Mouse (Mus musculus): ENCODE results near the gene Vwa3b. TPM values are rescaled to one million over a fixed set of nuclear protein-coding genes. Genes with fewer than 3 reads are reported as not detected.

The Vwa3b gene
- polyA plus RNA-seq, 1 experiment = 0.04 TPM

DNA sequence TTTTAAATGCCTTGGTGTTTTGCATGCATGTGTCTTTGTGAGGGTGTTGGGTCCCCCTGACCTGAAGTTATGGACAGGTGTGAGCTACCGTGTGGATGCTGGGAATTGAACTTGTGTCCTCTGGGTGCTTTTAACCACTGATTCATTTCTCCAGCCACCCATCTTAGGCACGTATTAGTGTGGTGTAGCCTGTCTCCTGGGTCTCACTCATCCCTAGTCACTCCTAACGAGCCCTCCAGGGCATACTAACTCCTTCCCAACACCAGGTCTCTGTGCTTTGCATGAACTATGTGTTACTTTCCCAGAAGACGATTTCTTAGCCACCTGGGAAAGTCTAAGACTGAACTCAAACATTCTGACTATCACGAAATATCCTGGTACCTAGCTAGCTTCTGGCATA lies 153.5 kb downstream of the Vwa3b start:
- Histone ChIP-seq H3K36me3 (ENCODE audit: control insufficient read depth, insufficient read depth, low read length) (no peaks in the 10 kb centered on the region), H3K27ac (ENCODE audit: insufficient read depth, low read depth, low read length) (no peak overlapping the region), H3K4me3 (ENCODE audit: low read depth, low read length) (no peak overlapping the region), H3K4me1 (ENCODE audit: control insufficient read depth, insufficient read depth, insufficient read length, low read length) (no peaks in the 10 kb centered on the region), H3K27me3 (ENCODE audit: control insufficient read depth, insufficient read depth, low read length) (no peaks in the 10 kb centered on the region)
- TF ChIP-seq POLR2A (IDR thresholded peaks at IDR 0.05; ENCODE audit: low read depth, low read length) = no peak
- no peak for TF ChIP-seq CTCF (IDR thresholded peaks at IDR 0.05; ENCODE audit: extremely low read depth, insufficient read length, insufficient replicate concordance, low read depth, low read length)
- 71% methylated on average over 5 of the region's 5 CpGs for WGBS

DNA sequence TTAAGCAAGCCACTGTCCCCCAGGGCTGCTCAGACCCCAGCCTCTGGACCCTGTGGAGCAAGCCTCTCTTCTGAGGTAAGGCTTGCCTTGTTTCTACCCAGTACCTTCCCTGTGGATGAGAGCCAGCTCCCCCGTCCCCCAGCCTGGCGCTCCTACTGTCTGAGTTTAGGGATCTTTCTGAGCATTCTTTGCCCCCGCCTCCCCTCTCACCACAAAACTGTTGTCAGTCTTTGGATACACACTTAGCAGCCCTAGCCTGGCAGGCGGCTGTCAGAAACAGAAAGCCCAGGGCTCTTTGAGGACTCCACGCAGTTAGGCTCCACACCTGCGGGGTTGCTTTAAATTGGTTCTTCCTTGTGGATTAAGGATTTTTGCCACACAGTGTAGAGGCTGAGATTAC lies 160.7 kb downstream of the Vwa3b start:
- Histone ChIP-seq H3K36me3 (ENCODE audit: control insufficient read depth, insufficient read depth, low read length) (no peaks in the 10 kb centered on the region), H3K4me1 (ENCODE audit: control insufficient read depth, insufficient read depth, insufficient read length, low read length) (no peaks in the 10 kb centered on the region), H3K27me3 (ENCODE audit: control insufficient read depth, insufficient read depth, low read length) (no peaks in the 10 kb centered on the region), H3K4me3 (ENCODE audit: low read depth, low read length) (no peak overlapping the region), H3K27ac (ENCODE audit: insufficient read depth, low read depth, low read length) (no peak overlapping the region)
- TF ChIP-seq POLR2A (IDR thresholded peaks at IDR 0.05; ENCODE audit: low read depth, low read length) = no peak
- TF ChIP-seq CTCF (IDR thresholded peaks at IDR 0.05; ENCODE audit: extremely low read depth, insufficient read length, insufficient replicate concordance, low read depth, low read length) = no peak
- WGBS = 71% methylated on average over 6 of the region's 6 CpGs

DNA sequence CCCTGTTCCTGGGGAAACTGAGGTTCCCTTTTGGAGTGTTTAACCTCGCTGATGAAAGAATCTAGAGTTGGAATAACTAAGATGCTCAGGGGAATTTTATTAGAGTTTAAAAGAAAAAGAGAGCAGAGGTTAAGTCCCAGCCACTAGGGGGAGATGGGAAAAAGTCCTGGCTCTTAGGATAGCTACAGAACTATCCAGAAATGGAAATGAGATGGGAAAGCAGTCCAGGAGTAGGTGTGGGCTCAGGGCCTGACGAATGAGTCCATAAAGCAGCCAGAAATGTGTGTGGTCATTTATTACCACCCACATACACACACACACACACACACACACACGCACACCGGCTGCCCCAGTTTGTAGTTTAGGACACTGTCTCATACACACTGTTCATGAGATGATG lies 168.2 kb downstream of the Vwa3b start:
- Histone ChIP-seq H3K36me3 (ENCODE audit: control insufficient read depth, insufficient read depth, low read length) (no peaks in the 10 kb centered on the region), H3K27me3 (ENCODE audit: control insufficient read depth, insufficient read depth, low read length) (no peaks in the 10 kb centered on the region), H3K4me3 (ENCODE audit: low read depth, low read length) (no peak overlapping the region), H3K4me1 (ENCODE audit: control insufficient read depth, insufficient read depth, insufficient read length, low read length) (no peaks in the 10 kb centered on the region), H3K27ac (ENCODE audit: insufficient read depth, low read depth, low read length) (no peak overlapping the region)
- WGBS = 53% methylated on average over 4 of the region's 4 CpGs
- TF ChIP-seq POLR2A (IDR thresholded peaks at IDR 0.05; ENCODE audit: low read depth, low read length) (no peak), CTCF (IDR thresholded peaks at IDR 0.05; ENCODE audit: extremely low read depth, insufficient read length, insufficient replicate concordance, low read depth, low read length) (no peak)

DNA sequence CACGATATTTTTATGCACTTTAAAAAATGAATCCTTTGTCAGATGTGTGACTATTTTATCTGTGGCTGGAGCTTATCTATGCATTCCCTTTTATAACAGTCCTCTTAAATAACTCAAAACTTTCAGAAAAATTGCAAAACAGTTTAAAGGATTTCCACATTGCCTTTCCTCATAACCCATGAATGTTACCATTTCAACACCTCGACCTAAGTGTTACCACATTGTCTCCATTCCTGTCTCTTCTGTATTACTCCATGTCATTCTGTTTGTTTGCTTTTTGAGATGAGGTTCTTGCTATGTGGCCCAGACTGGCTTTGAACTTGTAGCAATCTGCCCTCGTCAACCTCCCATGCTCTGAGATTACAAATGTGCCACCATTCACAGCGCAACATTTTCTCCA lies 175.0 kb downstream of the Vwa3b start:
- Histone ChIP-seq H3K27me3 (ENCODE audit: control insufficient read depth, insufficient read depth, low read length) (no peaks in the 10 kb centered on the region), H3K36me3 (ENCODE audit: control insufficient read depth, insufficient read depth, low read length) (no peaks in the 10 kb centered on the region), H3K4me1 (ENCODE audit: control insufficient read depth, insufficient read depth, insufficient read length, low read length) (no peaks in the 10 kb centered on the region), H3K27ac (ENCODE audit: insufficient read depth, low read depth, low read length) (no peak overlapping the region), H3K4me3 (ENCODE audit: low read depth, low read length) (no peak overlapping the region)
- TF ChIP-seq CTCF (IDR thresholded peaks at IDR 0.05; ENCODE audit: extremely low read depth, insufficient read length, insufficient replicate concordance, low read depth, low read length) = no peak
- WGBS = 65% methylated on average over 4 of the region's 4 CpGs

DNA sequence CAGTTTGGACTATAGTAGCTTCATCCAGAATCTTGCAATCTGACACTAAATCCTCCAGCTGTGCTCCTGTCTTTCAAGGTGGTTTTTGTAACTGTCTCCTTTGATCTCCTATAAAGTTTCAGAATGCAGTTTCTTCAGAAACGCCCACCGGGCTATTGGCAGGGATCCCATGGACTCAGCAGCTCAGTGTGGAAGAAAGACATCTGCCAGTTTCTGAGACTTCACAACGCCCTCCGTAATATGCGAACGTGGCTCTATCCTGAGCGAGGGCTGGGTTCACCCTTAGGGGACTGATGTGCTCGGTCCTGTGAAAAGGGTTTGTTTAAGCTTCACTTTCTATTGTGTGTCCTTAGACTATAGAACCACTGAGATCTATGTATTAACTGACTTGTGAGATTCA lies 181.3 kb downstream of the Vwa3b start:
- Histone ChIP-seq H3K36me3 (ENCODE audit: control insufficient read depth, insufficient read depth, low read length) (no peaks in the 10 kb centered on the region), H3K4me3 (ENCODE audit: low read depth, low read length) (no peak overlapping the region), H3K4me1 (ENCODE audit: control insufficient read depth, insufficient read depth, insufficient read length, low read length) (no peaks in the 10 kb centered on the region), H3K27ac (ENCODE audit: insufficient read depth, low read depth, low read length) (no peak overlapping the region), H3K27me3 (ENCODE audit: control insufficient read depth, insufficient read depth, low read length) (no peaks in the 10 kb centered on the region)
- TF ChIP-seq CTCF (IDR thresholded peaks at IDR 0.05; ENCODE audit: extremely low read depth, insufficient read length, insufficient replicate concordance, low read depth, low read length) = no peak
- no peak for TF ChIP-seq POLR2A (IDR thresholded peaks at IDR 0.05; ENCODE audit: low read depth, low read length)
- 78% methylated on average over 8 of the region's 8 CpGs for WGBS

DNA sequence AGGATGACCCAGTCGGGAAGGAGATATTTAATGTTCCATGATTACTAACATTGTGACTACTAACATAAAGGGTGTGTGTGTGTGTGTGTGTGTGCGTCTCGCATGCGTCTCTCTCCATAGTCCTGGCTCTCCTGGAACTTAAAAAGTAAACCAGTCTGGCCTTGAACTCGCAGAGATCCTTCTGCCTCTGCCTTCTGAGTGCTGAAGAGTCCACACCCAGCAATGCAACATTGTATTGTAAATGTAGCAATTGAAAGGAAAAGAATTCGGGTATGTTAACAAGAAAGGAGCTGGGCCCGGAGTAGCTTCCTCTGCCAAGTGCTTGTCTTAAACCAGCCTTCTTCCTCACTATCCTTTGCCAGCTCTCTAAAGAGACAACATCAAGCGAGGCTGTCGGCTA lies 186.0 kb downstream of the Vwa3b start:
- H3K4me3 ChIP-seq (ENCODE audit: low read depth, low read length) = no peak overlapping the region
- H3K27me3 ChIP-seq (ENCODE audit: control insufficient read depth, insufficient read depth, low read length) = no peaks in the 10 kb centered on the region
- WGBS = 87% methylated on average over 9 of the region's 9 CpGs
- H3K27ac ChIP-seq (ENCODE audit: insufficient read depth, low read depth, low read length) = no peak overlapping the region
- H3K4me1 ChIP-seq (ENCODE audit: control insufficient read depth, insufficient read depth, insufficient read length, low read length) = no peaks in the 10 kb centered on the region
- TF ChIP-seq POLR2A (IDR thresholded peaks at IDR 0.05; ENCODE audit: low read depth, low read length) = no peak
- TF ChIP-seq CTCF (IDR thresholded peaks at IDR 0.05; ENCODE audit: extremely low read depth, insufficient read length, insufficient replicate concordance, low read depth, low read length) = no peak
- H3K36me3 ChIP-seq (ENCODE audit: control insufficient read depth, insufficient read depth, low read length) = no peaks in the 10 kb centered on the region

DNA sequence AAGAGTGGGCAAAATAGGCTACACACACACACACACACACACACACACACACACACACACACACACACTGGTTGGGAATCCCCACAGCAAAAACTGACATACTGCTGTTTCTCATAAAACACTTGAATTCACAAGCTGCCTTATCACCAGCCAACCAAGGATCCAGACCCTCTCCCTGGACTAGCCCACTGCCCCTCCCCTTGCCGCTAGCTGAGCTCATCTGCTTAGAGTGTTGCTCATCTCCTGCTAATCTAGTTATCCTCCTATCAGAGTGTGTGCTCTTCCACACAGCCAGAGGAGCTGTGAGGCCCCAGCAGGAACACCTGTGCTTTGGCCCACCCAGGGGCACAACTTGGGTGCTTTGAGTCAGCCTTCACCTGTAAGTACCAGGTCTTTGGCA lies 187.7 kb downstream of the Vwa3b start, which contains the start of gene Cnga3:
Gene Cnga3 (plus strand): TSS at position 291 of the 400 bp plus-strand sequence.
- 55% methylated on average over 1 of the region's 1 CpGs for WGBS
- TF ChIP-seq POLR2A (IDR thresholded peaks at IDR 0.05; ENCODE audit: low read depth, low read length) (no peak), CTCF (IDR thresholded peaks at IDR 0.05; ENCODE audit: extremely low read depth, insufficient read length, insufficient replicate concordance, low read depth, low read length) (no peak)
- no peaks in the 10 kb centered on the region for H3K36me3 ChIP-seq (ENCODE audit: control insufficient read depth, insufficient read depth, low read length)
- H3K4me3 ChIP-seq (ENCODE audit: low read depth, low read length) = no peak within 1 kb of the TSS
- no peaks in the 10 kb centered on the region for H3K27me3 ChIP-seq (ENCODE audit: control insufficient read depth, insufficient read depth, low read length)
- no peak within 1 kb of the TSS for H3K27ac ChIP-seq (ENCODE audit: insufficient read depth, low read depth, low read length)
- no peaks in the 10 kb centered on the region for H3K4me1 ChIP-seq (ENCODE audit: control insufficient read depth, insufficient read depth, insufficient read length, low read length)

DNA sequence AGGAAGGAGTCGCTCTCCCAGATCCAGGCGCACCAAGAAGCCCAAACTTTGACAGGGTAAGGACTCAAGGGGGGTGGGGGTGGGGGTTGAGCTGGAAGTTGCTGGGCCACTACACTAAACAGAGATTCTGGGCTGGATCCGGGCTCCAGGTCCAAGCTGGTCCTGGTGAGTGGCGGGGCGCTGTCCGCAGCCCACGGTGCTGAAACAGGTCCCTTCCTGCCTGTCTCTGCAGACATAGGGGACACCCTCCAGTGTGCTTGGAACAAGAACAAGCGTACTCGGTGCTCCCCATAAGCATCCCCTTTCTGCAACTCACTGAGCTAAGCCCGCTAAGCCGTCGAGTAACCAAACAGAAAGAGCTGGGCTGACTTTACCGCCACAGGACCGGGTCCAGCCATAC lies 192.0 kb downstream of the Vwa3b start:
- Histone ChIP-seq H3K27me3 (ENCODE audit: control insufficient read depth, insufficient read depth, low read length) (no peaks in the 10 kb centered on the region), H3K27ac (ENCODE audit: insufficient read depth, low read depth, low read length) (no peak overlapping the region), H3K36me3 (ENCODE audit: control insufficient read depth, insufficient read depth, low read length) (no peaks in the 10 kb centered on the region), H3K4me3 (ENCODE audit: low read depth, low read length) (no peak overlapping the region), H3K4me1 (ENCODE audit: control insufficient read depth, insufficient read depth, insufficient read length, low read length) (no peaks in the 10 kb centered on the region)
- WGBS = 12% methylated on average over 14 of the region's 14 CpGs
- TF ChIP-seq POLR2A (IDR thresholded peaks at IDR 0.05; ENCODE audit: low read depth, low read length) = no peak
- no peak for TF ChIP-seq CTCF (IDR thresholded peaks at IDR 0.05; ENCODE audit: extremely low read depth, insufficient read length, insufficient replicate concordance, low read depth, low read length)
